Mouse (Mus musculus) testis, adult 10 weeks (tissue): ENCODE data around the gene Btbd35f29. TPM values are rescaled to one million over a fixed set of nuclear protein-coding genes. Genes with fewer than 3 reads are reported as not detected.

Experiments
- polyA plus RNA-seq: library from polyadenylated mRNA; stranded (reverse); fragments of 350-450 nt; fragmentation: Illumina TruSeq; extraction: RNeasy Lipid Tissue Mini Kit (QIAGEN cat#74804); gene quantifications from one replicate; pipeline ENCODE4 v1.2.3, GENCODE M21; 2014; ENCODE audit warnings: low read depth, low replicate concordance

Gene Btbd35f29
- 3.6 TPM for polyA plus RNA-seq

GRCm38 (mm10) chrX:31117374-31117773 is at the start of gene Btbd35f29:
Gene Btbd35f29, plus strand, starts transcription at chrX:31117674.

Other genes with a start within 250 kb of the Btbd35f29 start
- 1.3 TPM for gene Spin2f, start 136.2 kb downstream of the Btbd35f29 start, polyA plus RNA-seq
- 0.15 TPM for gene Btbd35f26, start 218.8 kb downstream of the Btbd35f29 start, polyA plus RNA-seq